Mouse (Mus musculus): Measurements from ENCODE around the gene Hhipl1. TPM values are rescaled to one million over a fixed set of nuclear protein-coding genes. Genes with fewer than 3 reads are reported as not detected.

The Hhipl1 gene
- total RNA-seq, 2 experiments from 2014 or later, result 7.8 to 8.1 TPM

GRCm38 (mm10) chr12:108348151-108348550 is 42.1 kb downstream of the Hhipl1 start:
- intact Hi-C loops (cut with DNase I), result no loop called here

GRCm38 (mm10) chr12:108349026-108349425 is 43.0 kb downstream of the Hhipl1 start:
- no peak for DNase-seq (ENCODE audit: low spot score in 2 of 2)
- intact Hi-C loops (cut with DNase I), result no loop called here

More at GRCm38 (mm10) chr12:108348151-108348550, 42.1 kb downstream of the Hhipl1 start:
- no peak for DNase-seq (ENCODE audit: low spot score in 2 of 2)

DNA sequence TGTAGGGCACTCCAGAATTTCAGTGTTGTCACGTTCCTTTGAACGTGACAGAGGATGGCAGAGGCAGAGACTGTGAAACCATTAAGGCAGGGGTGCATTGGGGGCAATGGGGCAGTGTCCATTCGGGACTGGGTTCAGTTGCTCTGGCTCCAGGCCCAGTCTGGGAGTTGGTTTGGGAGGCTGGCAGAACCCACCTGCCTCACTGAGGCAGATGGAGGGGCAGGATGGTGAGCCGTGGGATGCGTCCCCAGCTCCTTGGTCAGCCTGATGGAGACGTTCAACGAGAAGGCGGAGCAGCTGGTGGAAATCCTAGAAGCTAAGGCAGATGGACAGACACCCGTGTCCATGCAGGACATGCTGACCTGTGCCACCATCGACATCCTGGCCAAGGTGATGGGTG is 44.9 kb downstream of the Hhipl1 start:
- DNase-seq (ENCODE audit: low spot score in 2 of 2), result no peak
- intact Hi-C loops (cut with DNase I), result no loop called here

DNA sequence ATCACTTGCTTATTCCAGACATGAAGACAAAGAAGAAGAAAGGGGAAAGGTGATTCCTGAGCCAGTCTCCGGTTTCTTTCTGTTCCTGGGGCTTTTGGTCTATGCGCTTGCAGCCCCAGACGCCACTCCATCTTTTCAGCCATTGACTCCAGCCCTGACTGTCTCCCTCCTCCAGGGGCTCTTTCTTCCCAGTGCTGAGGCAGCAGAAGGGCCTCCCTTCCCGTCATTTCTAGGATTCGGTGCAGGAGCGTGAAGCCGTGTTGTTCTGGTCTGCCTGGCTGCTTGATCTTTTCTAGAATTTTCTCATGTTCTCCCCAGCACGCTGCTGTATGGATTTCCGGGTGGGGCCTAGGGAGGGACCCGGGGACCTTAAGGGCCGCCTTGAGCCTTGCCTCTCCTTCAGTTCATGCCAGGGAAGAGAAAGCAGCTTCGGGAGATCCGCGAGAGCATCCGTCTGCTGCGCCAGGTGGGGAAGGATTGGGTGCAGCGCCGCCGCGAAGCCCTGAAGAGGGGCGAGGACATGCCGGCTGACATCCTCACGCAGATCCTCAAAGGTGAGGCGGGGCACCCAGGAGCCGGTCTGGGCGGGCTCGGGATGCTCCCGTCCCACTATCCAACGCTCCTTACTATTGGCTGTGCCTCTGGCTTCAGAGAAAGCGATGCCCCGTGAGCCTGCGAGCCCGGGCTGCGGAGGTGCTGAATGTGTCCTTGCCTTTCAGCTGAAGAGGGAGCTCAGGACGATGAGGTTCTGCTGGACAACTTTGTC is 46.5 kb downstream of the Hhipl1 start:
- intact Hi-C loops (cut with DNase I), result no loop called here
- DNase-seq (ENCODE audit: low spot score in 2 of 2), result no peak

DNA sequence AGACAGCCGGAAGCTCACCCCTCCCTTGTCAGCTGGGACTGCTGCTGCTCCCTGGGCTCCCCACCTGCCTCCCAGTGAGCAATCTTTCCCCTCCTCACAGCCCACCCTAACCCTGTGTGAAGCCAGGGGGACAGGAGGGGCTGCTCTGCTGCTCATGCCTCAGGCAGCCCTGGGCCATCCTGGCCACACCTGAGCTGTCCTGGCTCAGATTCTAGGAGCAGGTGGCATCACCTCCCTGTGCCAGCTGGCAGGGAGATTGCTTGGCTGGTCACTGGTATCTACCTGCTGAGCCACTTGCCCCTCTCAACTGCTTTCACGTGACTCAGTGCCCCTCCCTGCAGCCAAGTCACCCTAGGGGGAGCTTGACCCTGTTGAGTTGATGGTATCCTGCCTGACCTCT is 48.2 kb downstream of the Hhipl1 start:
- no peak for DNase-seq (ENCODE audit: low spot score in 2 of 2)
- intact Hi-C loops (cut with DNase I), result no loop called here

GRCm38 (mm10) chr12:108355271-108355670 is 49.2 kb downstream of the Hhipl1 start:
- intact Hi-C loops (cut with DNase I), result no loop called here

GRCm38 (mm10) chr12:108355986-108356385 is 49.9 kb downstream of the Hhipl1 start:
- no peak for DNase-seq (ENCODE audit: low spot score in 2 of 2)
- intact Hi-C loops (cut with DNase I), result no loop called here

More at GRCm38 (mm10) chr12:108355271-108355670, 49.2 kb downstream of the Hhipl1 start:
- DNase-seq (ENCODE audit: low spot score in 2 of 2), result no peak

DNA sequence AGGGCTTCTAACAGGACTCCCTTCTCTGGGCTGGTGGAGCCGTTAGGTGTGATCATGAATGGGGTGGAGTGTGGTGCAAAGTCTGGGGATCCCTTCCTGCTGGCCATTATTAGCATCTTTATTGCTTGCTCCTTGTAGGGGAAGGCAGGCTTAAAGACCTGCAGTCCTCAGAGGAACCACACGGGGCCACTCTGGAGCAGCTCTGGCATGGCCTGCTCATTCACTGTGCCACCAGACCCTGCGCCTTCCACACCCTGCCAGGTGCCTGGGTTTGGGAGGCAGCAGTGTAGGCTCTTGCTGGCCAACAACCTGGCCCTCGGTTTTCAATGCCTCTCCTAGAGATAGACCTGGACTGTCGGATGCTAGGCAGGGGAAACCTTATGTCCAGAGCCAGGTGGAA is 57.7 kb downstream of the Hhipl1 start:
- intact Hi-C loops (cut with DNase I), result loop anchor here (2.0 kb wide), 2 partner anchors 59 to 131 kb away; no protein-coding TSS in a partner anchor
- peak; percentile 80 for DNase-seq (ENCODE audit: low spot score in 2 of 2)

DNA sequence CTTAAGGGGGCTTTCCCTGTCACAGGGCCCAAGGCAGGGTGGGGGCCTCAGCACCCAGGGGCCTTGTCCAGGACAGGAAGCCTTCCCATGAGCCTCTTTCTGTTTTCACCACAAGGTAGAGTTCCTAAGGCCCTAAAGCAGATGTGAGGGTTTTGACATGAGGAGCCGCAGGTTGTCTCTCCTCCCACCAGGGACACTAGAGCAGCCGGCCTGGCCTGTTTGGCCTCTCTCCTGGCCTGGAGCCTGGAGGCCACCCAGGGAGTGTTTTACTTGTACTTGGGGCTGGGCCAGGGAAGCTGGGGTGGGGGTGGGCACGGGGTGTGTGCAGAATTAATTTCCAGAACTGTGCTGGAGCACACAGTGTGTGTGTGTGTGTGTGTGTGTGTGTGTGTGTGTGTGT is 59.3 kb downstream of the Hhipl1 start:
- no peak for DNase-seq (ENCODE audit: low spot score in 2 of 2)
- intact Hi-C loops (cut with DNase I), result loop anchor here (2.0 kb wide), 2 partner anchors 57 to 129 kb away; no protein-coding TSS in a partner anchor

GRCm38 (mm10) chr12:108365868-108366267 is 59.8 kb downstream of the Hhipl1 start:
- intact Hi-C loops (cut with DNase I), result loop anchor here (2.0 kb wide), 2 partner anchors 57 to 129 kb away; no protein-coding TSS in a partner anchor

GRCm38 (mm10) chr12:108367909-108368308 is 61.8 kb downstream of the Hhipl1 start:
- intact Hi-C loops (cut with DNase I), result no loop called here
- DNase-seq (ENCODE audit: low spot score in 2 of 2), result no peak

More at GRCm38 (mm10) chr12:108365868-108366267, 59.8 kb downstream of the Hhipl1 start:
- DNase-seq (ENCODE audit: low spot score in 2 of 2), result no peak

DNA sequence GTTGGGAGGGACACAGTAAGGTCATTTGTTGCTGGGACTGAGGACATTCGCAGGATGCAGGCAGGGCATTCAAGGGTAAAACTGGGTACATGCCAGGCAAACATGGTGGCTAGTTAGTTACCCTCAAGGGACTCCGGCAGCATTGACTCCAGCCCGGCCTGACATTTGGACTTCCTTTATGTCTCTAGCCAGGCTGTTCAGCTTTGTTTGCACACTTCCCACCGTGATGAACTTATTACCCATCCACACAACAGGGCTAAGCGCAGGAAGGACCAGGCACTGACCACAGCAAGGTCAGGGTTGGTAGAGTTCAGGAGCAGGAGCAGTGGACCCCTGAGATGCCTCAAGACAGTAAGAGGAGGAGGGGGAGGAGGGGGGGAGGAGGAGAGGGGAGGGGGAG is 62.9 kb downstream of the Hhipl1 start:
- intact Hi-C loops (cut with DNase I), result no loop called here
- no peak for DNase-seq (ENCODE audit: low spot score in 2 of 2)

DNA sequence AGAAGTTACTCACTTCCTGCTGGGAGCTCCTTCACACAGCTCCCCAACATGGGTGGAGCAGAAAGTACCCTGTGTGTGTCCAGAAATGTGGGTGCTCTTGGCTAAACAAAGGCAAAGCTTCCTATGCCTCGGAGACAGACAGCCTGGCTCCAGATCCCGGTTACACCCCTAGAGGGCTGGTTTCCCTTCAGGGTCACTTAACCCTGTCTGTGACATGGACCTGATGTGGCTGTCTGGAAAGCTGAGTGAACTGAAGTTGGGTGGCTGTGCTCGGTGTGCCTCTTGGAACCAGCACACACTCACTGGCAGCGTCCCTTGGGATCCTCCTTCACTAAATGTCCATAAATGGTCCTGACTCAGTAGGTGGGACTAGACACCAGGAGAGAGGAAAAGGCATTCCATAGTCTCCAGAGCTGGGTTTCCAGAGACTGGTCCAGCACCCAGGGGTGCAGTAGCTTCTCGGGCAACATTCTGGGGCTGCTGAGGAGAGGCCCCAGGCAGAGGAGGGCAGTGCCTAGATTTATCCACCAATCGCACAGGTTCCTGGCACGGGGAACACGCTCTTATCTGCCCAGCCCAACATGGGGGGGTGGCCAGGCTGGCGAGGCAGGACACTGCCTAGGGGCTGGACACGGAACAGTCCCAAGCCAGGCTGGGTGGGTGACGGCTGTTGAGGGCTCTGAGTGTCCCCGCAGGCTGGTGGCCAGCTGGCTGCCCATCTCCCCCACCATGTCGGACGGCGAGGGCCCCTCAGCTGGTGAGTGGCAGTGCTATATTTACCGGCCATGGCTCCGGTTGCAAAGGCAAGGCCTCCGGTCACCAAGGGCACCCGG is 64.7 kb downstream of the Hhipl1 start, which contains the start of gene Eml1:
Gene Eml1 (plus strand): TSS at position 362 of the 833 bp plus-strand sequence.
- intact Hi-C loops (cut with DNase I), result no loop called here
- no peak for DNase-seq (ENCODE audit: low spot score in 2 of 2)

DNA sequence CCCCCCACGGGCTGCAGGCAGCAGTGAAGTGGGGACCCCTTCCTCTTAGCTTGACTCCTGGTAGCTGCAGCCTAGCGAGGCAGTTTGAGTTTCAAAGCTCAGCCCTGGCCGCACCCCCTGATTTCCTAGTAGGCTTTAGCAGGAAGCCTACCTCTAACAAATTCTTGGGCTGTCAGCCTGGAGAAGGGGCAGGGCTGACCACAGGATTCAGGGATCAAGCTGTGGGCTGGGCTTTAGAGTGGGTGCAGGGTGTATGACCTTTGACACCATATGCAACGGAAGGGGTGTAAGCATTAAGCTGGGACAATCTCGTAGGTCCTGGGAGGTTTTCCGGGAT is 65.3 kb downstream of the Hhipl1 start:
- intact Hi-C loops (cut with DNase I), result no loop called here
- no peak for DNase-seq (ENCODE audit: low spot score in 2 of 2)

DNA sequence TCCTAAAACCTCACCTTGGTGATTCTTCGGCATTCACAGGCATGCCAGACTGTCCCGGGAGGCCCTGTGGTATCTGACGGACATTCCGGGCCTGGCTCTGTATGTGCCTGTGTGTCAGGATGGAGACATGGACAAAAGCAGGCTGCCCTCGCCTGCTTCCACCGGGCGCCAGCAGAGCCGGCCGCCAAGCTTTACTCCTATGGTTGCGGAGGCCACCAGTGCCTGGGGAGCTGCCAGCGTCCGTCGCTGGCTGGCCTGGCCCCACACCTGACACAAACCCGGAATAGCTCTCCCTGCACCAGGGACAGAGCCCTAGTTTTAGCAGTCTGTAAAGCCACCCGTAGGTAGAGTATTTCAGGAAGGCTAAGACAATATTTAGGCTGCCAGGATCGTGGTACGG is 66.2 kb downstream of the Hhipl1 start:
- DNase-seq (ENCODE audit: low spot score in 2 of 2), result no peak
- intact Hi-C loops (cut with DNase I), result no loop called here

- intact Hi-C loops (cut with DNase I), result no loop called here
- no peak for DNase-seq (ENCODE audit: low spot score in 2 of 2)
Measured at GRCm38 (mm10) chr12:108373611-108374010, 67.5 kb downstream of the Hhipl1 start.

DNA sequence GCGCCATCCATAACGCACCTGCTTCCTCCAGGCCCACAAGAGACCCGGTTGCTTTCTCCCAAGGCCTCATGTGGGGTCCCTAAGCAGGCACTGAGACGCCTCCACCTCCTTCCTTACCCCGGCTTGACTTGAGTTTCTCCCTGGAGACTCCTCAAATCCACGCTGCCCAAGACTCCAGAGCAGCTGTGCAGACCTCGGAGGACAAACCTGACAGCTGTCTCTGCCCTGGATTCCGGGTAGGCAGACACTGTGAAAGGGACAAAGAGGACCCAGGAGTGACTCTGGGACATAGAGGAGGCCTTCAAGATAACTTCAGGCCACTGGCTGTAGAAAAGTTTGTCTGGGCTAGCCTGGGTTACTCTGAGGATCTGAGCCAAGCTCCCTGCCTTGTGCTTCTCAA is 68.6 kb downstream of the Hhipl1 start:
- intact Hi-C loops (cut with DNase I), result no loop called here
- DNase-seq (ENCODE audit: low spot score in 2 of 2), result no peak

DNA sequence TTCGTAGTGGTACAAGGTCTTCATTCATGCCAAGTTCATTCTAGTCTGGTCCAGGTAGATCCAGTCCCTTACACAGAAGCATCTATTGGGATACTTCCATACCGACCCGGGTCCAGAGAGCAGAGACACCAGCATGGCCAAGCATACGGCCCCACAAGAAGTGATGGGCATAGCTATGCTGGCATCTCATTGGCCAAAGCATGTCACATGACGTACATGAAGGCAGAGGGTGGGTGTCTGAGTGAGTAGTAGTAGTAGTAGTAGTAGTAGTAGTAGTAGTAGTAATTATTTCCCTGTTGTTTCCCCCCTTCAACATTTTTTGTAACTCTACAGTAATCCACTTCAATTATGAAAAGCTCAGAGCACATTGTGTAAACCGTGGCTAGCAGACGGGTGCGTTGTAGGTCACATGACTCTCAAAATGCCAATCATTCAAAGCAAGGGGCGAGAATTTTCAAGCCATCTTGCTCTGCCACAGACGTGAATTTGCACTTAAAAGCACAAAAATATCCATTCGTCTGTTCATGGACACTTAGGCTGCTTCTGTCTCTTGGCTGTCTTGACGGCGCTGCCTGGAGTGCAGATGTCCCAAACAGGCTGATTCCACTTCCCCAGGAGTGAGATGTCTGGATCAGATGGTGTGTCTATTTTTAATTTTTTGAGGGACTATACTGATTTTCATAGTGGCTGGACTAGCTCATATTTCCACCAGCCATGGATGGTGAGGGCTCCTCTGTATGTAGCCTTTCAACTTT is 72.5 kb downstream of the Hhipl1 start:
- DNase-seq (ENCODE audit: low spot score in 2 of 2), result no peak
- intact Hi-C loops (cut with DNase I), result no loop called here

Measured in left cerebral cortex, postnatal 36 days (tissue).